Mouse (Mus musculus) neural tube, embryonic 13.5 days (tissue): Measurements from ENCODE around the gene Camta1. TPM values are rescaled to one million over a fixed set of nuclear protein-coding genes. Genes with fewer than 3 reads are reported as not detected.
A peak's percentile ranks its signal among the peaks of the same experiment; 100 is the strongest.

Source experiments
- ATAC-seq: fragments of 200-750 bp; cut with Nextera tagmentation; 2 replicates; pipeline ENCODE4 v1.8.0; 2017; ENCODE audit warnings: low read depth, mild to moderate bottlenecking, moderate TSS enrichment, moderate library complexity
- H3K27ac ChIP-seq: fragments of 300-500 bp; sonication (generic); replicated peaks from 2 replicates; pipeline ENCODE4 v1.5.1; 2015; ENCODE audit warnings: moderate library complexity, mild to moderate bottlenecking, inconsistent platforms
- H3K27me3 ChIP-seq: fragments of 300-500 bp; sonication (generic); 2 replicates; pipeline ENCODE4 v1.6.1; 2015; ENCODE audit warnings: mild to moderate bottlenecking, inconsistent platforms
- H3K36me3 ChIP-seq: fragments of 300-500 bp; sonication (generic); 2 replicates; pipeline ENCODE4 v1.6.1; 2015; ENCODE audit warnings: mild to moderate bottlenecking, inconsistent platforms
- H3K4me1 ChIP-seq: fragments of 300-500 bp; sonication (generic); replicated peaks from 2 replicates; pipeline ENCODE4 v1.6.1; 2015; ENCODE audit warnings: inconsistent platforms
- H3K4me2 ChIP-seq: fragments of 300-500 bp; sonication (generic); 2 replicates; pipeline ENCODE4 v1.6.1; 2015; ENCODE audit warnings: inconsistent platforms, mild to moderate bottlenecking, moderate library complexity
- H3K4me3 ChIP-seq: fragments of 300-500 bp; sonication (generic); 2 replicates; pipeline ENCODE4 v1.5.1; 2015; ENCODE audit warnings: mild to moderate bottlenecking, inconsistent platforms
- H3K9ac ChIP-seq: fragments of 300-500 bp; sonication (generic); 2 replicates; pipeline ENCODE4 v1.6.1; 2015; ENCODE audit warnings: moderate library complexity, mild to moderate bottlenecking, inconsistent platforms
- H3K9me3 ChIP-seq: fragments of 300-500 bp; sonication (generic); 2 replicates; pipeline ENCODE4 v1.6.1; 2016; ENCODE audit warnings: inconsistent platforms
- WGBS: fragments of 180-500 bp; shearing (Covaris S2); methylation state at CpG from one replicate; pipeline ENCODE4 v1.1.7; 2015; 5-methylcytosine and 5-hydroxymethylcytosine counted together
- polyA plus RNA-seq: library from polyadenylated mRNA; unstranded; fragments of >200 nt; fragmentation: Nextera tagmentation; extraction: Ambion mirVana; gene quantifications from 2 replicates; pipeline ENCODE4 v1.2.1, GENCODE M21; 2015

Gene Camta1
- polyA plus RNA-seq, 1 experiment from 2014 or later: 165 TPM

GRCm38 (mm10) chr4:151897069-151897617, 35.5 kb upstream of the Camta1 start:
- H3K4me2 ChIP-seq: no peak overlapping the region
- no peak for ATAC-seq
- no peaks in the 10 kb centered on the region for H3K9me3 ChIP-seq
- no peak overlapping the region for H3K9ac ChIP-seq
- H3K27ac ChIP-seq: no peak overlapping the region
- H3K4me1 ChIP-seq: peaks cover 9% of the 10 kb centered on the region
- 62% methylated on average over 9 of the region's 9 CpGs for WGBS
- no peaks in the 10 kb centered on the region for H3K36me3 ChIP-seq
- H3K4me3 ChIP-seq: no peak overlapping the region
- H3K27me3 ChIP-seq: no peaks in the 10 kb centered on the region

- WGBS: 93% methylated on average over 7 of the region's 7 CpGs
- no peak overlapping the region for H3K9ac ChIP-seq
- no peaks in the 10 kb centered on the region for H3K27me3 ChIP-seq
- H3K4me3 ChIP-seq: no peak overlapping the region
- H3K4me2 ChIP-seq: no peak overlapping the region
- peaks cover 9% of the 10 kb centered on the region for H3K4me1 ChIP-seq
- H3K9me3 ChIP-seq: no peaks in the 10 kb centered on the region
- H3K27ac ChIP-seq: no peak overlapping the region
- ATAC-seq: no peak
- H3K36me3 ChIP-seq: no peaks in the 10 kb centered on the region
Measured at GRCm38 (mm10) chr4:151895624-151896023, 33.9 kb upstream of the Camta1 start.

- 93% methylated on average over 12 of the region's 12 CpGs for WGBS
- no peaks in the 10 kb centered on the region for H3K9me3 ChIP-seq
- H3K27ac ChIP-seq: no peak overlapping the region
- peaks cover 9% of the 10 kb centered on the region for H3K4me1 ChIP-seq
- no peak overlapping the region for H3K4me2 ChIP-seq
- no peak for ATAC-seq
- H3K36me3 ChIP-seq: no peaks in the 10 kb centered on the region
- H3K4me3 ChIP-seq: no peak overlapping the region
- no peak overlapping the region for H3K9ac ChIP-seq
- H3K27me3 ChIP-seq: no peaks in the 10 kb centered on the region
Measured at GRCm38 (mm10) chr4:151894926-151895325, 33.2 kb upstream of the Camta1 start.

- Histone ChIP-seq H3K9me3 (no peaks in the 10 kb centered on the region), H3K4me1 (no peaks in the 10 kb centered on the region), H3K9ac (no peak overlapping the region), H3K4me3 (no peak overlapping the region), H3K36me3 (no peaks in the 10 kb centered on the region), H3K27ac (no peak overlapping the region), H3K27me3 (no peaks in the 10 kb centered on the region), H3K4me2 (no peak overlapping the region)
- no peak for ATAC-seq
- 81% methylated on average over 6 of the region's 6 CpGs for WGBS
Measured at GRCm38 (mm10) chr4:151893241-151893640, 31.6 kb upstream of the Camta1 start.

GRCm38 (mm10) chr4:151881590-151881989, 19.9 kb upstream of the Camta1 start:
- Histone ChIP-seq H3K9me3 (no peaks in the 10 kb centered on the region), H3K36me3 (no peaks in the 10 kb centered on the region), H3K4me2 (no peak overlapping the region), H3K4me1 (peaks cover 2% of the 10 kb centered on the region), H3K4me3 (no peak overlapping the region), H3K27ac (no peak overlapping the region), H3K27me3 (no peaks in the 10 kb centered on the region), H3K9ac (no peak overlapping the region)
- 93% methylated on average over 12 of the region's 12 CpGs for WGBS
- no peak for ATAC-seq

- Histone ChIP-seq H3K4me3 (no peak overlapping the region), H3K27ac (no peak overlapping the region), H3K36me3 (no peaks in the 10 kb centered on the region), H3K4me2 (no peak overlapping the region), H3K27me3 (0 out of 2 replicates have a peak, but pooled peaks cover 6% of the 10 kb centered on the region), H3K4me1 (peaks cover 15% of the 10 kb centered on the region), H3K9ac (no peak overlapping the region), H3K9me3 (no peaks in the 10 kb centered on the region)
- WGBS: 79% methylated on average over 5 of the region's 5 CpGs
- ATAC-seq: no peak
Measured at GRCm38 (mm10) chr4:151880044-151880690, 18.5 kb upstream of the Camta1 start.

GRCm38 (mm10) chr4:151876400-151876799, 14.7 kb upstream of the Camta1 start:
- Histone ChIP-seq H3K36me3 (no peaks in the 10 kb centered on the region), H3K4me2 (peak overlapping the region; percentile 34), H3K27ac (no peak overlapping the region; the same call in 1 of the 2 replicates), H3K4me3 (no peak overlapping the region), H3K9ac (0 out of 2 replicates have a peak overlapping the region, but pooled peaks have one; percentile 2), H3K27me3 (0 out of 2 replicates have a peak, but pooled peaks cover 10% of the 10 kb centered on the region), H3K4me1 (peaks cover 15% of the 10 kb centered on the region), H3K9me3 (no peaks in the 10 kb centered on the region)
- ATAC-seq: peak; percentile 32; the same call in 1 of the 2 replicates
- 59% methylated on average over 14 of the region's 14 CpGs for WGBS

- Histone ChIP-seq H3K4me1 (peaks cover 34% of the 10 kb centered on the region), H3K27ac (no peak overlapping the region), H3K36me3 (no peaks in the 10 kb centered on the region), H3K27me3 (peaks cover 7% of the 10 kb centered on the region; the same call in 1 of the 2 replicates), H3K9me3 (no peaks in the 10 kb centered on the region), H3K4me2 (peak overlapping the region; percentile 83), H3K9ac (peak overlapping the region; percentile 77), H3K4me3 (peak overlapping the region; percentile 51)
- no peak for ATAC-seq
- WGBS: 54% methylated on average over 9 of the region's 9 CpGs
Measured at GRCm38 (mm10) chr4:151863511-151863910, 1.8 kb upstream of the Camta1 start.

GRCm38 (mm10) chr4:151861471-151861805, 238 bp downstream of the Camta1 start:
- Histone ChIP-seq H3K4me2 (peak overlapping the region; percentile 93), H3K36me3 (no peaks in the 10 kb centered on the region), H3K9me3 (no peaks in the 10 kb centered on the region), H3K4me1 (peaks cover 44% of the 10 kb centered on the region), H3K27me3 (no peaks in the 10 kb centered on the region), H3K27ac (peak overlapping the region; percentile 94), H3K4me3 (peak overlapping the region; percentile 81), H3K9ac (peak overlapping the region; percentile 90)
- ATAC-seq: no peak
- WGBS: under 1% methylated on average over 24 of the region's 58 CpGs

- Histone ChIP-seq H3K36me3 (no peaks in the 10 kb centered on the region), H3K4me1 (peaks cover 44% of the 10 kb centered on the region), H3K27ac (peak overlapping the region; percentile 94), H3K27me3 (no peaks in the 10 kb centered on the region), H3K9me3 (no peaks in the 10 kb centered on the region), H3K9ac (peak overlapping the region; percentile 90), H3K4me2 (peak overlapping the region; percentile 93), H3K4me3 (peak overlapping the region; percentile 81)
- ATAC-seq: no peak
- WGBS: 3% methylated on average over 41 of the region's 63 CpGs
Measured at GRCm38 (mm10) chr4:151860441-151861331, 990 bp downstream of the Camta1 start.

- Histone ChIP-seq H3K4me3 (no peak overlapping the region), H3K9me3 (no peaks in the 10 kb centered on the region), H3K27ac (no peak overlapping the region), H3K27me3 (no peaks in the 10 kb centered on the region), H3K36me3 (no peaks in the 10 kb centered on the region), H3K9ac (0 out of 2 replicates have a peak overlapping the region, but pooled peaks have one; percentile 17), H3K4me1 (peaks cover 44% of the 10 kb centered on the region), H3K4me2 (peak overlapping the region; percentile 93)
- no peak for ATAC-seq
- WGBS: 81% methylated on average over 7 of the region's 7 CpGs
Measured at GRCm38 (mm10) chr4:151859275-151859674, 2.4 kb downstream of the Camta1 start.

- H3K9me3 ChIP-seq: no peaks in the 10 kb centered on the region
- ATAC-seq: no peak
- peaks cover 28% of the 10 kb centered on the region for H3K4me1 ChIP-seq
- no peak overlapping the region for H3K27ac ChIP-seq
- H3K27me3 ChIP-seq: no peaks in the 10 kb centered on the region
- H3K36me3 ChIP-seq: no peaks in the 10 kb centered on the region
- H3K9ac ChIP-seq: no peak overlapping the region
- WGBS: 81% methylated on average over 3 of the region's 3 CpGs
- no peak overlapping the region for H3K4me2 ChIP-seq
- no peak overlapping the region for H3K4me3 ChIP-seq
Measured at GRCm38 (mm10) chr4:151853949-151854348, 7.7 kb downstream of the Camta1 start.
